Comparison of ENCODE assay signal across 9 mouse cellular contexts in genomic region chr11:46631635-46632034, GRCm38 (mm10). TPM values are rescaled to one million over a fixed set of nuclear protein-coding genes. Genes with fewer than 3 reads are reported as not detected.
A peak's percentile ranks its signal among the peaks of the same experiment; 100 is the strongest.
DNase-seq lines count a peak whose midpoint lies in the region; ATAC-seq and TF ChIP-seq lines count a peak whose summit lies in the region.
"Had no signal": no experiment of that assay in that cellular context is flagged by ENCODE, and none has a peak within 500 bp of the region (broad histone marks: within the 10 kb centered on the region; RNA-seq: fewer than 3 reads in every experiment).

No protein-coding gene starts in this region.

- peak; percentile 87 for TF ChIP-seq CTCF in layer of hippocampus, adult 2 months (conservative IDR thresholded peaks at IDR 0.05)
- peak; percentile 67 for TF ChIP-seq CTCF in lung, embryonic 14.5 days (IDR thresholded peaks at IDR 0.05; ENCODE audit: low read depth)

- H3K27me3 ChIP-seq in forebrain, embryonic 11.5 days (ENCODE audit: control insufficient read depth, insufficient read depth, low read length), result no peaks in the 10 kb centered on the region
- no peaks in the 10 kb centered on the region for H3K27me3 ChIP-seq in kidney, embryonic 16.5 days (ENCODE audit: insufficient read depth, low read length)
- no peaks in the 10 kb centered on the region for H3K27me3 ChIP-seq in lung, embryonic 14.5 days (ENCODE audit: insufficient read depth, low read length)

- H3K9me3 ChIP-seq in forebrain, embryonic 11.5 days (ENCODE audit: control insufficient read depth, low read length), result no peaks in the 10 kb centered on the region
- H3K9me3 ChIP-seq in kidney, embryonic 16.5 days (ENCODE audit: low read length), result no peaks in the 10 kb centered on the region
- no peaks in the 10 kb centered on the region for H3K9me3 ChIP-seq in lung, embryonic 14.5 days (ENCODE audit: low read depth, low read length)

- 37% methylated on average over 3 of the region's 3 CpGs for WGBS in forebrain, embryonic 11.5 days
- WGBS in kidney, embryonic 16.5 days, result 32% methylated on average over 3 of the region's 3 CpGs
- 25% methylated on average over 3 of the region's 3 CpGs for WGBS in lung, embryonic 14.5 days

- H3K9ac ChIP-seq in forebrain, embryonic 11.5 days (ENCODE audit: low read length), result no peak overlapping the region
- no peak overlapping the region for H3K9ac ChIP-seq in kidney, embryonic 16.5 days (replicated peaks; ENCODE audit: low read length)
- no peak overlapping the region for H3K9ac ChIP-seq in lung, embryonic 14.5 days

- H3K4me3 ChIP-seq in layer of hippocampus, adult 2 months, result no peak overlapping the region
- H3K4me3 ChIP-seq in forebrain, embryonic 11.5 days (ENCODE audit: low read depth, low read length), result no peak overlapping the region
- H3K4me3 ChIP-seq in kidney, embryonic 16.5 days (ENCODE audit: low read length), result no peak overlapping the region
- no peak overlapping the region for H3K4me3 ChIP-seq in lung, embryonic 14.5 days (ENCODE audit: low read depth, low read length)

- no peak overlapping the region for H3K4me2 ChIP-seq in forebrain, embryonic 11.5 days (ENCODE audit: low read depth, low read length, severe bottlenecking)
- H3K4me2 ChIP-seq in kidney, embryonic 16.5 days (replicated peaks; ENCODE audit: low read depth, low read length), result no peak overlapping the region
- no peak overlapping the region for H3K4me2 ChIP-seq in lung, embryonic 14.5 days

- peak; percentile 40 to 62 for DNase-seq in layer of hippocampus, adult 2 months (ENCODE audit: low spot score in 2 of 2)
- DNase-seq in layer of hippocampus, adult 9-11 months, result no peak
- DNase-seq in adrenal gland, adult 18-20 months (ENCODE audit: low spot score in 2 of 2), result peak; percentile 4 to 24
- DNase-seq in forebrain, embryonic 11.5 days (ENCODE audit: low spot score), result no peak
- DNase-seq in lung, embryonic 14.5 days, result peak; percentile 75
- peak; percentile 27 for DNase-seq in retina, postnatal 1 day
- DNase-seq in spleen, postnatal 4 days (ENCODE audit: low spot score in 2 of 2), result no peak

- no peak overlapping the region for H3K27ac ChIP-seq in layer of hippocampus, adult 2 months
- H3K27ac ChIP-seq in forebrain, embryonic 11.5 days (ENCODE audit: low read depth, low read length), result no peak overlapping the region
- no peak overlapping the region for H3K27ac ChIP-seq in kidney, embryonic 16.5 days (ENCODE audit: low read length)
- no peak overlapping the region for H3K27ac ChIP-seq in lung, embryonic 14.5 days (ENCODE audit: low read depth)

- H3K4me1 ChIP-seq in forebrain, embryonic 11.5 days (replicated peaks; ENCODE audit: control insufficient read depth, insufficient read depth, low read length), result no peaks in the 10 kb centered on the region
- no peaks in the 10 kb centered on the region for H3K4me1 ChIP-seq in kidney, embryonic 16.5 days (ENCODE audit: insufficient read depth, low read length)
- H3K4me1 ChIP-seq in lung, embryonic 14.5 days (ENCODE audit: insufficient read depth), result no peaks in the 10 kb centered on the region

- ATAC-seq in forebrain, embryonic 11.5 days (replicated peaks; ENCODE audit: low FRiP score), result 0 out of 2 replicates have a peak, but pooled peaks have one; percentile 46
- ATAC-seq in kidney, embryonic 16.5 days (ENCODE audit: low FRiP score, low TSS enrichment), result peak; percentile 65; the same call in 1 of the 2 replicates
- ATAC-seq in lung, embryonic 14.5 days (ENCODE audit: insufficient read depth), result peak; percentile 60; the same call in 1 of the 2 replicates

- H3K36me3 ChIP-seq in forebrain, embryonic 11.5 days (ENCODE audit: control insufficient read depth, insufficient read depth, low read length), result no peaks in the 10 kb centered on the region
- H3K36me3 ChIP-seq in kidney, embryonic 16.5 days (ENCODE audit: insufficient read depth, low read length), result no peaks in the 10 kb centered on the region
- no peaks in the 10 kb centered on the region for H3K36me3 ChIP-seq in lung, embryonic 14.5 days (ENCODE audit: insufficient read depth)

RNA-seq across cellular contexts. Expression of gene Dppa1, which starts 2.6 kb away (rescaled TPM):
- not detected for total RNA-seq in layer of hippocampus, adult 2 months (2021)
- not detected for total RNA-seq in adrenal gland, adult 18-20 months (2021)
- polyA plus RNA-seq in forebrain, embryonic 11.5 days (2014; fragmentation: Nextera tagmentation; extraction: Ambion mirVana), result not detected in 2 replicates
- not detected in 2 replicates for polyA plus RNA-seq in kidney, embryonic 16.5 days (2015; fragmentation: Nextera tagmentation; extraction: Ambion mirVana)
- not detected in 2 replicates for polyA plus RNA-seq in lung, embryonic 14.5 days (2014; fragmentation: Nextera tagmentation; extraction: Ambion mirVana)
- total RNA-seq: left cerebral cortex, postnatal 10 days had no signal

Comparison
In these comparisons a context has a peak if more than half of its experiments do, and no peak if none do; other contexts are left out.
1. DNase-seq: peak in layer of hippocampus, adult 2 months (2 of 2), adrenal gland, adult 18-20 months (2 of 2), lung, embryonic 14.5 days (single experiment) and retina, postnatal 1 day (single experiment); none in layer of hippocampus, adult 9-11 months (single experiment), forebrain, embryonic 11.5 days (single experiment) and spleen, postnatal 4 days (0 of 2).
2. Peak in every context shown above with its lines, with median percentiles within 50 percentile points of each other: ATAC-seq.